Mouse (Mus musculus) hindbrain, postnatal 0 days (tissue): ENCODE measurements around the gene Rbm19. TPM values are rescaled to one million over a fixed set of nuclear protein-coding genes. Genes with fewer than 3 reads are reported as not detected.

Source experiments
- ATAC-seq: fragments of 200-750 bp; cut with Nextera tagmentation; 2 replicates; pipeline ENCODE4 v1.8.0; 2017; ENCODE audit warnings: mild to moderate bottlenecking, moderate TSS enrichment, moderate library complexity
- DNase-seq: peaks from one replicate; pipeline ENCODE4 v3.0.0-alpha.2; 2015; ENCODE audit warnings: low spot score
- H3K27ac ChIP-seq: fragments of 300-500 bp; sonication (generic); 2 replicates; pipeline ENCODE4 v1.5.1; 2014; ENCODE audit warnings: mild to moderate bottlenecking
- H3K27me3 ChIP-seq: fragments of 300-500 bp; sonication (generic); 2 replicates; pipeline ENCODE4 v1.6.1; 2014; ENCODE audit warnings: low read length, mixed read lengths; ENCODE audit not compliant: insufficient read depth
- H3K36me3 ChIP-seq: fragments of 300-500 bp; sonication (generic); 2 replicates; pipeline ENCODE4 v1.6.1; 2014; ENCODE audit warnings: low read length, mixed read lengths; ENCODE audit not compliant: insufficient read depth
- H3K4me1 ChIP-seq: fragments of 300-500 bp; sonication (generic); 2 replicates; pipeline ENCODE4 v1.6.1; 2014; ENCODE audit warnings: antibody characterized with exemption, low read length, mixed read lengths; ENCODE audit not compliant: insufficient read depth
- H3K4me2 ChIP-seq: fragments of 300-500 bp; sonication (generic); 2 replicates; pipeline ENCODE4 v1.6.1; 2014; ENCODE audit warnings: low read depth, mild to moderate bottlenecking, low read length, moderate library complexity, mixed read lengths
- H3K4me3 ChIP-seq: fragments of 300-500 bp; sonication (generic); 2 replicates; pipeline ENCODE4 v1.5.1; 2014; ENCODE audit warnings: low read length
- H3K9ac ChIP-seq: fragments of 300-500 bp; sonication (generic); replicated peaks from 2 replicates; pipeline ENCODE4 v1.6.1; 2014; ENCODE audit warnings: mild to moderate bottlenecking, low read length, moderate library complexity, mixed read lengths
- H3K9me3 ChIP-seq: fragments of 300-500 bp; sonication (generic); 2 replicates; pipeline ENCODE4 v1.6.1; 2016; ENCODE audit warnings: low read length, mixed read lengths
- CTCF ChIP-seq: IDR thresholded peaks from 2 replicates; pipeline ENCODE4 v1.5.1; 2016; ENCODE audit warnings: antibody characterized with exemption, control low read depth, low read depth
- WGBS: fragments of 180-500 bp; shearing (Covaris S2); extraction: QIAGEN DNeasy Blood & Tissue Kit; methylation state at CpG from one replicate; pipeline ENCODE4 v1.1.7; 2014; 5-methylcytosine and 5-hydroxymethylcytosine counted together
- polyA plus RNA-seq: library from polyadenylated mRNA; unstranded; fragments of >200 nt; fragmentation: Nextera tagmentation; extraction: Ambion mirVana; gene quantifications from 2 replicates; pipeline ENCODE4 v1.2.1, GENCODE M21; 2015
- total RNA-seq: library from RNA; depleted of rRNA; stranded (reverse); fragments of >200 nt; gene quantifications from 2 replicates; pipeline ENCODE4 v1.2.3, GENCODE M21; 2014

The Rbm19 gene
- total and polyA plus RNA-seq, 2 experiments from 2014 or later, result 17.2 to 33.4 TPM

DNA sequence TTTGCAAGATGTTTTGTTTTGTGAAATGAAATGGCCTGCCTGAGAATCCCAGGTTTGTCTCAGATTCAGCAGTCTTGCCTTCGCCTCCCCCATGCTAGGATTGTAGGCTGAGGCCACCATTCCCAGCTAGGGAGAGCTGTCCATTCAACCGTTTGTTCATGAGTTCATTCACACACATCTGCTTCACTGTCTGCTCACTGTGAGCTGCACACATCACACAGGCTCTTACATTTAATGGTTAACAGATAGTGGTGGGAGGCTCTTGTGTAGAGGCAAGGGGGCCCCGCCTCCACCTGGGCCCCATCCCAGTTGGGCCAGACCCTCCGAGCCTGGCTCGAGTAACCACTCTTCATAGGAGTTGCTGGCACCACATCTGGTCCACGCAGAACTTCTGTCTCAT, 47.2 kb downstream of the Rbm19 start:
- Histone ChIP-seq H3K36me3 (no peaks in the 10 kb centered on the region), H3K27me3 (no peaks in the 10 kb centered on the region), H3K27ac (no peak overlapping the region), H3K4me3 (no peak overlapping the region), H3K4me2 (no peak overlapping the region), H3K4me1 (peaks cover 8% of the 10 kb centered on the region), H3K9me3 (no peaks in the 10 kb centered on the region), H3K9ac (no peak overlapping the region)
- TF ChIP-seq CTCF, result no peak
- WGBS, result 69% methylated on average over 6 of the region's 6 CpGs
- DNase-seq (no peak), ATAC-seq (no peak)

- H3K9ac ChIP-seq, result no peak overlapping the region
- 44% methylated on average over 11 of the region's 11 CpGs for WGBS
- no peaks in the 10 kb centered on the region for H3K9me3 ChIP-seq
- ATAC-seq (peak; percentile 69; the same call in 1 of the 2 replicates), DNase-seq (peak; percentile 71)
- H3K27ac ChIP-seq, result no peak overlapping the region; the same call in 1 of the 2 replicates
- H3K4me2 ChIP-seq, result no peak overlapping the region
- TF ChIP-seq CTCF, result no peak
- H3K36me3 ChIP-seq, result no peaks in the 10 kb centered on the region
- peaks cover 8% of the 10 kb centered on the region for H3K4me1 ChIP-seq
- no peaks in the 10 kb centered on the region for H3K27me3 ChIP-seq
- no peak overlapping the region for H3K4me3 ChIP-seq
Observed at GRCm38 (mm10) chr5:120164450-120164849, 48.2 kb downstream of the Rbm19 start.

- Histone ChIP-seq H3K36me3 (no peaks in the 10 kb centered on the region), H3K4me3 (no peak overlapping the region), H3K9me3 (no peaks in the 10 kb centered on the region), H3K4me1 (peaks cover 8% of the 10 kb centered on the region), H3K27me3 (no peaks in the 10 kb centered on the region), H3K4me2 (no peak overlapping the region), H3K9ac (no peak overlapping the region), H3K27ac (no peak overlapping the region)
- WGBS, result 73% methylated on average over 9 of the region's 9 CpGs
- TF ChIP-seq CTCF, result no peak
- no peak for DNase-seq
- no peak for ATAC-seq
Observed at GRCm38 (mm10) chr5:120165061-120165942, 49.0 kb downstream of the Rbm19 start.

GRCm38 (mm10) chr5:120167787-120168325, 51.6 kb downstream of the Rbm19 start:
- H3K4me1 ChIP-seq, result peaks cover 8% of the 10 kb centered on the region
- no peak overlapping the region for H3K4me2 ChIP-seq
- peak; percentile 56 for DNase-seq
- ATAC-seq, result no peak
- H3K36me3 ChIP-seq, result no peaks in the 10 kb centered on the region
- H3K27me3 ChIP-seq, result no peaks in the 10 kb centered on the region
- no peaks in the 10 kb centered on the region for H3K9me3 ChIP-seq
- H3K4me3 ChIP-seq, result no peak overlapping the region
- no peak overlapping the region for H3K27ac ChIP-seq
- TF ChIP-seq CTCF, result no peak
- WGBS, result 61% methylated on average over 13 of the region's 13 CpGs
- no peak overlapping the region for H3K9ac ChIP-seq

GRCm38 (mm10) chr5:120171865-120172728, 55.8 kb downstream of the Rbm19 start:
- Histone ChIP-seq H3K4me2 (no peak overlapping the region), H3K27ac (no peak overlapping the region), H3K27me3 (no peaks in the 10 kb centered on the region), H3K9ac (no peak overlapping the region), H3K4me3 (no peak overlapping the region), H3K36me3 (peaks cover 5% of the 10 kb centered on the region; the same call in 1 of the 2 replicates), H3K4me1 (peaks cover 8% of the 10 kb centered on the region; the same call in 1 of the 2 replicates), H3K9me3 (no peaks in the 10 kb centered on the region)
- DNase-seq (no peak), ATAC-seq (no peak)
- WGBS, result 63% methylated on average over 18 of the region's 18 CpGs
- TF ChIP-seq CTCF, result no peak

GRCm38 (mm10) chr5:120172729-120173101, 56.5 kb downstream of the Rbm19 start:
- Histone ChIP-seq H3K4me2 (no peak overlapping the region), H3K27me3 (no peaks in the 10 kb centered on the region), H3K9ac (no peak overlapping the region), H3K4me3 (no peak overlapping the region), H3K4me1 (peaks cover 8% of the 10 kb centered on the region; the same call in 1 of the 2 replicates), H3K36me3 (peaks cover 5% of the 10 kb centered on the region; the same call in 1 of the 2 replicates), H3K9me3 (no peaks in the 10 kb centered on the region), H3K27ac (no peak overlapping the region)
- DNase-seq (no peak), ATAC-seq (no peak)
- TF ChIP-seq CTCF, result no peak
- WGBS, result 85% methylated on average over 8 of the region's 8 CpGs
